Mouse (Mus musculus): ENCODE data around the gene Tirap. TPM values are rescaled to one million over a fixed set of nuclear protein-coding genes. Genes with fewer than 3 reads are reported as not detected.

Tirap gene
- polyA plus RNA-seq (2016; fragmentation: Nextera tagmentation; extraction: Ambion mirVana): 15.6 and 19.9 TPM in 2 replicates

- Histone ChIP-seq H3K27me3 (ENCODE audit: insufficient read depth, poor library complexity, severe bottlenecking) (no peaks in the 10 kb centered on the region), H3K9me3 (no peaks in the 10 kb centered on the region), H3K27ac (peak within 1 kb of the TSS; percentile 89), H3K36me3 (peaks cover 12% of the 10 kb centered on the region), H3K4me3 (peak within 1 kb of the TSS; percentile 77), H3K4me1 (replicated peaks) (peaks cover 22% of the 10 kb centered on the region)
- WGBS: under 1% methylated on average over 44 of the region's 44 CpGs
- peak; percentile 94 for DNase-seq (ENCODE audit: low spot score)
Measured at GRCm38 (mm10) chr9:35199772-35200471, at the start of gene Tirap, which contains the start of gene Srpr. Gene Tirap (minus strand): TSS chr9:35200291. Gene Srpr (plus strand): TSS chr9:35200175.

GRCm38 (mm10) chr9:35249476-35249875 lies 49.4 kb upstream of the Tirap start:
- H3K36me3 ChIP-seq: peaks cover 7% of the 10 kb centered on the region; the same call in 1 of the 2 replicates
- H3K27ac ChIP-seq: no peak overlapping the region
- DNase-seq (ENCODE audit: low spot score): no peak
- H3K9me3 ChIP-seq: no peaks in the 10 kb centered on the region
- H3K27me3 ChIP-seq (ENCODE audit: insufficient read depth, poor library complexity, severe bottlenecking): no peaks in the 10 kb centered on the region
- no peak overlapping the region for H3K4me3 ChIP-seq
- H3K4me1 ChIP-seq (replicated peaks): no peaks in the 10 kb centered on the region

- Histone ChIP-seq H3K4me3 (no peak overlapping the region), H3K27ac (no peak overlapping the region), H3K27me3 (ENCODE audit: insufficient read depth, poor library complexity, severe bottlenecking) (no peaks in the 10 kb centered on the region), H3K36me3 (peaks cover 12% of the 10 kb centered on the region), H3K4me1 (replicated peaks) (no peaks in the 10 kb centered on the region), H3K9me3 (no peaks in the 10 kb centered on the region)
- 95% methylated on average over 2 of the region's 2 CpGs for WGBS
- DNase-seq (ENCODE audit: low spot score): no peak
Measured at GRCm38 (mm10) chr9:35247405-35247804, 47.3 kb upstream of the Tirap start.

- whole genome bisulfite sequencing: 74% methylated on average over 1 of the region's 1 CpGs
- no peak for DNase-seq (ENCODE audit: low spot score)
- H3K27ac ChIP-seq: no peak overlapping the region
Measured at GRCm38 (mm10) chr9:35239734-35240133, 39.6 kb upstream of the Tirap start.

GRCm38 (mm10) chr9:35238915-35239571 lies 39.0 kb upstream of the Tirap start:
- no peaks in the 10 kb centered on the region for H3K9me3 ChIP-seq
- H3K27me3 ChIP-seq (ENCODE audit: insufficient read depth, poor library complexity, severe bottlenecking): no peaks in the 10 kb centered on the region
- DNase-seq (ENCODE audit: low spot score): no peak
- no peak overlapping the region for H3K27ac ChIP-seq
- peaks cover 25% of the 10 kb centered on the region for H3K36me3 ChIP-seq
- H3K4me3 ChIP-seq: no peak overlapping the region
- H3K4me1 ChIP-seq (replicated peaks): no peaks in the 10 kb centered on the region
- 76% methylated on average over 6 of the region's 6 CpGs for WGBS

More at GRCm38 (mm10) chr9:35239734-35240133, 39.6 kb upstream of the Tirap start:
- no peak overlapping the region for H3K4me3 ChIP-seq
- H3K4me1 ChIP-seq (replicated peaks): no peaks in the 10 kb centered on the region
- no peaks in the 10 kb centered on the region for H3K27me3 ChIP-seq (ENCODE audit: insufficient read depth, poor library complexity, severe bottlenecking)
- no peaks in the 10 kb centered on the region for H3K9me3 ChIP-seq
- H3K36me3 ChIP-seq: peaks cover 20% of the 10 kb centered on the region

- H3K4me3 ChIP-seq: no peak overlapping the region
- H3K27ac ChIP-seq: no peak overlapping the region
- H3K4me1 ChIP-seq (replicated peaks): no peaks in the 10 kb centered on the region
- DNase-seq (ENCODE audit: low spot score): no peak
- 85% methylated on average over 1 of the region's 1 CpGs for WGBS
- no peaks in the 10 kb centered on the region for H3K27me3 ChIP-seq (ENCODE audit: insufficient read depth, poor library complexity, severe bottlenecking)
- no peaks in the 10 kb centered on the region for H3K9me3 ChIP-seq
- H3K36me3 ChIP-seq: peaks cover 27% of the 10 kb centered on the region
Measured at GRCm38 (mm10) chr9:35238371-35238770, 38.3 kb upstream of the Tirap start.

- no peak overlapping the region for H3K27ac ChIP-seq
- peaks cover 49% of the 10 kb centered on the region for H3K36me3 ChIP-seq
- DNase-seq (ENCODE audit: low spot score): no peak
- no peaks in the 10 kb centered on the region for H3K4me1 ChIP-seq (replicated peaks)
- 42% methylated on average over 3 of the region's 3 CpGs for WGBS
- no peaks in the 10 kb centered on the region for H3K27me3 ChIP-seq (ENCODE audit: insufficient read depth, poor library complexity, severe bottlenecking)
- H3K4me3 ChIP-seq: no peak overlapping the region
- H3K9me3 ChIP-seq: no peaks in the 10 kb centered on the region
Measured at GRCm38 (mm10) chr9:35235996-35236395, 35.9 kb upstream of the Tirap start.

GRCm38 (mm10) chr9:35228671-35229070 lies 28.6 kb upstream of the Tirap start:
- no peaks in the 10 kb centered on the region for H3K4me1 ChIP-seq (replicated peaks)
- no peak for DNase-seq (ENCODE audit: low spot score)
- H3K27ac ChIP-seq: no peak overlapping the region
- 90% methylated on average over 3 of the region's 3 CpGs for WGBS
- no peaks in the 10 kb centered on the region for H3K9me3 ChIP-seq
- H3K27me3 ChIP-seq (ENCODE audit: insufficient read depth, poor library complexity, severe bottlenecking): no peaks in the 10 kb centered on the region
- peaks cover 59% of the 10 kb centered on the region for H3K36me3 ChIP-seq
- H3K4me3 ChIP-seq: no peak overlapping the region

GRCm38 (mm10) chr9:35223466-35223865 lies 23.4 kb upstream of the Tirap start:
- H3K36me3 ChIP-seq: peaks cover 85% of the 10 kb centered on the region
- H3K9me3 ChIP-seq: no peaks in the 10 kb centered on the region
- 97% methylated on average over 3 of the region's 3 CpGs for WGBS

GRCm38 (mm10) chr9:35217963-35218362 lies 17.9 kb upstream of the Tirap start:
- DNase-seq (ENCODE audit: low spot score): no peak
- Histone ChIP-seq H3K36me3 (peaks cover 100% of the 10 kb centered on the region), H3K27me3 (ENCODE audit: insufficient read depth, poor library complexity, severe bottlenecking) (no peaks in the 10 kb centered on the region), H3K4me1 (replicated peaks) (no peaks in the 10 kb centered on the region), H3K9me3 (no peaks in the 10 kb centered on the region), H3K27ac (no peak overlapping the region), H3K4me3 (no peak overlapping the region)
- 82% methylated on average over 1 of the region's 1 CpGs for WGBS

More at GRCm38 (mm10) chr9:35223466-35223865, 23.4 kb upstream of the Tirap start:
- H3K4me3 ChIP-seq: no peak overlapping the region
- DNase-seq (ENCODE audit: low spot score): no peak
- no peak overlapping the region for H3K27ac ChIP-seq
- no peaks in the 10 kb centered on the region for H3K4me1 ChIP-seq (replicated peaks)
- H3K27me3 ChIP-seq (ENCODE audit: insufficient read depth, poor library complexity, severe bottlenecking): no peaks in the 10 kb centered on the region

- peaks cover 22% of the 10 kb centered on the region for H3K4me1 ChIP-seq (replicated peaks)
- peak overlapping the region; percentile 94 for H3K27ac ChIP-seq
- H3K4me3 ChIP-seq: peak overlapping the region; percentile 80
- DNase-seq (ENCODE audit: low spot score): no peak
- H3K27me3 ChIP-seq (ENCODE audit: insufficient read depth, poor library complexity, severe bottlenecking): no peaks in the 10 kb centered on the region
- WGBS: 37% methylated on average over 26 of the region's 26 CpGs
- peaks cover 68% of the 10 kb centered on the region for H3K36me3 ChIP-seq
- H3K9me3 ChIP-seq: no peaks in the 10 kb centered on the region
Measured at GRCm38 (mm10) chr9:35211573-35212511, 11.8 kb upstream of the Tirap start.

GRCm38 (mm10) chr9:35210542-35211474 lies 10.7 kb upstream of the Tirap start, which contains the start of gene Foxred1:
Gene Foxred1 (minus strand): TSS chr9:35211055.
- WGBS: 1% methylated on average over 72 of the region's 72 CpGs
- peak within 1 kb of the TSS; percentile 80 for H3K4me3 ChIP-seq
- peak within 1 kb of the TSS; percentile 94 for H3K27ac ChIP-seq
- peaks cover 22% of the 10 kb centered on the region for H3K4me1 ChIP-seq (replicated peaks)
- no peaks in the 10 kb centered on the region for H3K9me3 ChIP-seq
- H3K27me3 ChIP-seq (ENCODE audit: insufficient read depth, poor library complexity, severe bottlenecking): no peaks in the 10 kb centered on the region
- peak; percentile 99 for DNase-seq (ENCODE audit: low spot score)
- peaks cover 68% of the 10 kb centered on the region for H3K36me3 ChIP-seq
